Mouse (Mus musculus): ENCODE measurements around the gene Pidd1. TPM values are rescaled to one million over a fixed set of nuclear protein-coding genes. Genes with fewer than 3 reads are reported as not detected.

Pidd1 gene
- polyA plus RNA-seq (2015; fragmentation: Nextera tagmentation; extraction: Ambion mirVana), result 1.8 and 2.0 TPM in 2 replicates

GRCm38 (mm10) chr7:141443828-141444237, at the start of gene Pidd1:
Gene Pidd1, minus strand, starts transcription at chr7:141444025.
- Histone ChIP-seq H3K36me3 (ENCODE audit: control insufficient read depth, insufficient read depth, low read length) (peaks cover 4% of the 10 kb centered on the region; the same call in 1 of the 2 replicates), H3K9ac (ENCODE audit: low read length) (peak within 1 kb of the TSS; percentile 53), H3K4me3 (ENCODE audit: low read depth, low read length) (peak within 1 kb of the TSS; percentile 46), H3K4me2 (replicated peaks; ENCODE audit: low read depth) (peak within 1 kb of the TSS; percentile 78), H3K27ac (replicated peaks) (peak within 1 kb of the TSS; percentile 61; the same call in 1 of the 2 replicates), H3K4me1 (replicated peaks; ENCODE audit: control insufficient read depth, insufficient read depth) (peaks cover 4% of the 10 kb centered on the region; the same call in 1 of the 2 replicates), H3K9me3 (ENCODE audit: control insufficient read depth, low read length) (no peaks in the 10 kb centered on the region), H3K27me3 (ENCODE audit: control insufficient read depth, insufficient read depth, low read length) (no peaks in the 10 kb centered on the region)
- DNase-seq (ENCODE audit: low spot score) (peak; percentile 88), ATAC-seq (ENCODE audit: low FRiP score, low TSS enrichment) (peak; percentile 69)
- no peak for TF ChIP-seq EP300 (optimal IDR thresholded peaks at IDR 0.05)
- under 1% methylated on average over 25 of the region's 25 CpGs for WGBS

GRCm38 (mm10) chr7:141492738-141493137, 48.9 kb upstream of the Pidd1 start:
- Histone ChIP-seq H3K27me3 (ENCODE audit: control insufficient read depth, insufficient read depth, low read length) (no peaks in the 10 kb centered on the region), H3K4me3 (ENCODE audit: low read depth, low read length) (no peak overlapping the region), H3K9me3 (ENCODE audit: control insufficient read depth, low read length) (no peaks in the 10 kb centered on the region), H3K4me1 (replicated peaks; ENCODE audit: control insufficient read depth, insufficient read depth) (no peaks in the 10 kb centered on the region), H3K9ac (ENCODE audit: low read length) (no peak overlapping the region), H3K36me3 (ENCODE audit: control insufficient read depth, insufficient read depth, low read length) (peaks cover 9% of the 10 kb centered on the region), H3K4me2 (replicated peaks; ENCODE audit: low read depth) (no peak overlapping the region), H3K27ac (replicated peaks) (no peak overlapping the region)
- no peak for ATAC-seq (ENCODE audit: low FRiP score, low TSS enrichment)
- WGBS, result 90% methylated on average over 5 of the region's 5 CpGs
- no peak for DNase-seq (ENCODE audit: low spot score)
- no peak for TF ChIP-seq CTCF (IDR thresholded peaks at IDR 0.05; ENCODE audit: low read depth)
- TF ChIP-seq EP300 (optimal IDR thresholded peaks at IDR 0.05), result no peak

- DNase-seq (ENCODE audit: low spot score) (no peak), ATAC-seq (ENCODE audit: low FRiP score, low TSS enrichment) (no peak)
- H3K36me3 ChIP-seq (ENCODE audit: control insufficient read depth, insufficient read depth, low read length), result peaks cover 9% of the 10 kb centered on the region
- H3K9ac ChIP-seq (ENCODE audit: low read length), result no peak overlapping the region
- H3K4me1 ChIP-seq (replicated peaks; ENCODE audit: control insufficient read depth, insufficient read depth), result no peaks in the 10 kb centered on the region
- H3K27ac ChIP-seq (replicated peaks), result no peak overlapping the region
- 79% methylated on average over 2 of the region's 2 CpGs for WGBS
- H3K4me3 ChIP-seq (ENCODE audit: low read depth, low read length), result no peak overlapping the region
- no peak for TF ChIP-seq EP300 (optimal IDR thresholded peaks at IDR 0.05)
- peak; percentile 53 for TF ChIP-seq CTCF (IDR thresholded peaks at IDR 0.05; ENCODE audit: low read depth)
- no peak overlapping the region for H3K4me2 ChIP-seq (replicated peaks; ENCODE audit: low read depth)
- H3K27me3 ChIP-seq (ENCODE audit: control insufficient read depth, insufficient read depth, low read length), result no peaks in the 10 kb centered on the region
- no peaks in the 10 kb centered on the region for H3K9me3 ChIP-seq (ENCODE audit: control insufficient read depth, low read length)
Observed at GRCm38 (mm10) chr7:141491151-141491550, 47.3 kb upstream of the Pidd1 start.

- Histone ChIP-seq H3K4me1 (replicated peaks; ENCODE audit: control insufficient read depth, insufficient read depth) (peaks cover under 1% of the 10 kb centered on the region; the same call in 1 of the 2 replicates), H3K4me2 (replicated peaks; ENCODE audit: low read depth) (no peak overlapping the region), H3K9ac (ENCODE audit: low read length) (no peak overlapping the region), H3K27ac (replicated peaks) (no peak overlapping the region), H3K36me3 (ENCODE audit: control insufficient read depth, insufficient read depth, low read length) (no peaks in the 10 kb centered on the region; the same call in none of the 2 replicates), H3K27me3 (ENCODE audit: control insufficient read depth, insufficient read depth, low read length) (no peaks in the 10 kb centered on the region), H3K4me3 (ENCODE audit: low read depth, low read length) (no peak overlapping the region), H3K9me3 (ENCODE audit: control insufficient read depth, low read length) (no peaks in the 10 kb centered on the region)
- DNase-seq (ENCODE audit: low spot score) (no peak), ATAC-seq (ENCODE audit: low FRiP score, low TSS enrichment) (no peak)
- WGBS, result 79% methylated on average over 7 of the region's 7 CpGs
- no peak for TF ChIP-seq EP300 (optimal IDR thresholded peaks at IDR 0.05)
- no peak for TF ChIP-seq CTCF (IDR thresholded peaks at IDR 0.05; ENCODE audit: low read depth)
Observed at GRCm38 (mm10) chr7:141487141-141487540, 43.3 kb upstream of the Pidd1 start.

- H3K36me3 ChIP-seq (ENCODE audit: control insufficient read depth, insufficient read depth, low read length), result no peaks in the 10 kb centered on the region
- no peak for ATAC-seq (ENCODE audit: low FRiP score, low TSS enrichment)
- no peak overlapping the region for H3K4me2 ChIP-seq (replicated peaks; ENCODE audit: low read depth)
- no peak overlapping the region for H3K4me3 ChIP-seq (ENCODE audit: low read depth, low read length)
- no peak overlapping the region for H3K27ac ChIP-seq (replicated peaks)
- no peaks in the 10 kb centered on the region for H3K27me3 ChIP-seq (ENCODE audit: control insufficient read depth, insufficient read depth, low read length)
- no peak for TF ChIP-seq EP300 (optimal IDR thresholded peaks at IDR 0.05)
- TF ChIP-seq CTCF (IDR thresholded peaks at IDR 0.05; ENCODE audit: low read depth), result no peak
- no peaks in the 10 kb centered on the region for H3K9me3 ChIP-seq (ENCODE audit: control insufficient read depth, low read length)
- peaks cover 5% of the 10 kb centered on the region; the same call in 1 of the 2 replicates for H3K4me1 ChIP-seq (replicated peaks; ENCODE audit: control insufficient read depth, insufficient read depth)
- 90% methylated on average over 1 of the region's 1 CpGs for WGBS
- no peak for DNase-seq (ENCODE audit: low spot score)
- H3K9ac ChIP-seq (ENCODE audit: low read length), result no peak overlapping the region
Observed at GRCm38 (mm10) chr7:141486239-141486638, 42.4 kb upstream of the Pidd1 start.

- DNase-seq (ENCODE audit: low spot score), result no peak
- Histone ChIP-seq H3K27ac (replicated peaks) (no peak overlapping the region), H3K9me3 (ENCODE audit: control insufficient read depth, low read length) (no peaks in the 10 kb centered on the region), H3K4me3 (ENCODE audit: low read depth, low read length) (no peak overlapping the region), H3K27me3 (ENCODE audit: control insufficient read depth, insufficient read depth, low read length) (no peaks in the 10 kb centered on the region), H3K4me2 (replicated peaks; ENCODE audit: low read depth) (no peak overlapping the region), H3K4me1 (replicated peaks; ENCODE audit: control insufficient read depth, insufficient read depth) (peaks cover 5% of the 10 kb centered on the region; the same call in 1 of the 2 replicates), H3K9ac (ENCODE audit: low read length) (no peak overlapping the region), H3K36me3 (ENCODE audit: control insufficient read depth, insufficient read depth, low read length) (no peaks in the 10 kb centered on the region)
- 84% methylated on average over 2 of the region's 2 CpGs for WGBS
- ATAC-seq (ENCODE audit: low FRiP score, low TSS enrichment), result no peak
- TF ChIP-seq EP300 (optimal IDR thresholded peaks at IDR 0.05) (no peak), CTCF (IDR thresholded peaks at IDR 0.05; ENCODE audit: low read depth) (no peak)
Observed at GRCm38 (mm10) chr7:141485606-141486005, 41.8 kb upstream of the Pidd1 start.
